Mouse (Mus musculus) embryo, embryonic 11 days (tissue): ENCODE data around the gene Flt1.

Experiments
- DNase-seq: peaks from one replicate; pipeline ENCODE4 v3.0.0-alpha.2; 2015

The Flt1 gene

DNA sequence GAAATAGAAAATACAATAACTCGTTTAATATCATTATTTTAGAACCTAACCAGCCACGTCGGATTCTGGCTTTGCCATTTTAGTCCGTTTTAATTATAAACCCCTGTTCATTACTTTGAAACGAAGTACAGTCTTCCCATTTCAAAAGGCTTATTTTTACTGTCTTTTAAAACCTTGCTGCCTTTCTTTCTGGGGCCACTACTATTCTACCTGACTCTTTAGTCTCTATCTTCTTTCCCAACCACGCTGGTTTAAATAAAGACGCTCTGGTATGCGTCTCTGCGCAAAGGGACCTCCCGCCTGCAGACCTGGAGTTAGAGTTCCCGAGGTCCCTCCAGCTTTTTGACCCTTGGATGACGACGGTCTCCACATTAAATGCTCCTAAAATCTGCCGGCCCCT is 1.4 kb downstream of the Flt1 start:
- peak; percentile 41 for DNase-seq

DNA sequence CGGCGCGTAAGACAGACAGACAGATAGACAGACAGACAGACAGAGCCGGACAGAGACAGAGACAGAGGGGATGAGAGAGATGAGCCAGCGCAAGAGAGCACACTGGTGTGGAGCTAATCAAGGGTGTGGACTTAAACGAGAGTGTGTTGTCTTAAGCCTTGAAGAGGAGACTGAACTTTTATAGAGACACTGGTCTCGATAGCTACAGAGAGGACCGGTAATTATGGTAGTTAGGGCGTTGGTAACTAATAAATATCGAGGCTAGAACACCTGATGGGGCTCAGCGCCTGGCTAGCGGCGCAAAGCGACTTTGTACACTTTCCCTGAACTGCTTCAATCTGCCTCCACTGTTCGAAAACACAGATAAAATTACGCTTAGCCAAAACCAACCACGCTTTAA is 2.0 kb downstream of the Flt1 start:
- DNase-seq, result no peak

DNA sequence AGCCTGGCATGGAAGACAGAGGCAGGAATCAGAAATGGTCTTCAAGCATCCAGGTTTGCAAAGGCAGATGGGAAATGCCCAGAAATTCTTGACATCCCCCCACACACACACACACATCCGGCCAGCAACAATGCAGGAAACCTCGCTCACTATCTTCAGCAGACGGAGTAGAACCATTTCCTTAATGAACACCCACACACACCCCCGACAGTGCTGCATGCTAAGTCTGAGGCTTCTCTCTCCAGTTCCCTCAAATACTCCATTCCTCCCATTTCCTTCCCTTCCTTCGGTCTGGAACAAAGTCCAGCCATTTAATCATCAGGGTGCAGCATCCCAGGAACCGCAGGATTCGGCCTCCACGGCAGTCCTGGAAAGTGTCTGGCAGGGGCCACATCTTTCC is 4.4 kb downstream of the Flt1 start:
- DNase-seq, result peak; percentile 30

DNA sequence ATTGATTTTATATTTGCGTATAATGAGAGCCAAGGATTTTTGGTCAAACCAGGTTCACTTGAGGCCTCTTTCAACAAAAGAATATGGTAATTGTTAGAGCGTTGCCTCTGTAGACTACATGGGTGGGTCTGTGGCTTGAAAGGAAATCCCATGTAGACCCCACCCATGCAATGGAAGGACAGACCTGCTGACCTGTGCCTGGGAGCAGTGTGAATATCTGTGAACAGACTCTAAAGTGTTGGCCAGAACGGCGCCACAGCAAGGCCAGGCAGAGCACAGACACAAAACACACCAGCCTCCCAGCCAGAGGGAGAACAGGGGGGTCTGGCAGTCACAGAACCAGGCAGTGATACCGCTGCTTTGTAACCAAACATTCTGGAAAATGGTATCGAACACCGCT is 7.5 kb downstream of the Flt1 start:
- no peak for DNase-seq

DNA sequence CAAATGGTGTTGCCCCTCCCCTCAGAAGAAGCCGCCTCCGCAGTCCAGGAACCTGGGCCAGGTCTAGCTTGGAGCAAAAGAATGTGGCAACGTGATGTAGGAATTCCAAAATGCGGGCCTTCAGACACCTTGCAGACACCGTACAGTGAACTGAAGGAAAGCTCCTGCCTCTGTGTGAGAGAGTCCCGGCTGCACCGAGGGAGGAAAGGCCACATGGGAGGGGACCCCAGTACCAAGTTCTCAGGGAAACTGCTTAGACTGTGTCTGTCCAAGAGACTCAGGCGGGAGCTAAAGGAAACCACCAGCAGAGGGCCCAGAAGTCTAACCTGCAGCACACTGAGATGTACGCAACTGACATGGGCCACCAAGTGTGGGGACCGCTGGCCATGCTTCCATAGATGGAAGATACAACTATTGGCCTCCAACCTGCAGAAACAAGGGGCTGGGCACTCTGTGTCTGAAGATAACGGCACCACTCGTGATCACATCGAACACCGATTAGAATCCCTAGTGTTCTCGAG is 9.1 kb downstream of the Flt1 start:
- no peak for DNase-seq

DNA sequence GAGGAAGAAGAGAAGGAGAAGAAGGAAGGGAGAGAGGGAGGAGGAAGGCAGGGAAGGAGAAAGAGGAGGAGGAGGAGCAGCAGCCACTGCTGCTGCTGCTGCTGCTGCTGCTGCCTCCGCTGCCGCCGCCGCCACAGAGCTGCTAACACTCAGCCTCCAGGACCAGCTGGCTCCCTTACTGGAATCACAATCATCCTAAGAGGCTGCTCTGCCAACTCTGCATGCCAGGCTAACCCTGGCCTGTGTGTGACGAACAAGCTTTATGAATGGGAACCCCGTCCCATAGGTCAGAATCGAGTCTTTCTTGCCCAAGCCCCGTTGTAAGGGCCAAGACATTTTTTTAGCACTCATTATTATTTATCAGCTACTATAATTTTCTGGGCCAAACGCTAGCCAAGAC is 9.5 kb downstream of the Flt1 start:
- DNase-seq, result no peak

DNA sequence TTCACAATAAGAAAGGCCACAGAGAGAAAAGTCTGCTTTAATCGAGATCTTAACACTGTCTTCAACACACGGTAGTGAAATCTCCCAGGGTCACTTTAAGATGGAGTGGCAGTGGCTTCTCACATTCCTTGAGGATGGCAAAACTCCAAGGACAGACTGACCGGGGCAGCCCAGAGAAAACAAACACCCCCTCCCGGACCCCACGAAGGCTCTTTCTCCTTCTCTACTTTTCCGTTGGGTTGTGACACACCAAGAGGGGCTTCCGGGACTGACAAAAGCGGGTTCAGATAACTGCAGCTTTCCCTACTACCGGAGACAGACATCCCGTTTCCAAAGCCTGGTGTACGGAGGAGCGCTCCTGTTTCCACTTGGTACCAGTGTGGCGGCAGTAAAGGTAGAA is 10.4 kb downstream of the Flt1 start:
- DNase-seq, result no peak

DNA sequence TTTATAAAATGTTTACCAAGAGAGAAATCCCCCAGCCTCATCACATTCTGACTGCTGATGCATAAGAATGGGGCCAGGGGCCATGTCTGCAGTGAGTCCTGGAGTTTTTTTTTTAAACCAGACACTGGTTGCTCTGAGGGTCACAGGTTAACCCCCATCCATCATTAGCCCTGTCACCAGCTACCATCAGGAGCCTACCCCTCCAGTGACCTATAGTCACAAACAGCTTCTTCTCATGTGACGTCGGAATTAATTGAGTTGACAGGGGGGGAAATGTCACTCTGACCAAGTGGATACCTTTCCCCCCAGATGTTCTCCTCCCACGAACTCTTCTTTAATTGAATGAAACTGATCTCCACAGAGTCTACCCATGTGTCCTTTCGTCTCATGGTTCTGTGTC is 17.3 kb downstream of the Flt1 start:
- no peak for DNase-seq

DNA sequence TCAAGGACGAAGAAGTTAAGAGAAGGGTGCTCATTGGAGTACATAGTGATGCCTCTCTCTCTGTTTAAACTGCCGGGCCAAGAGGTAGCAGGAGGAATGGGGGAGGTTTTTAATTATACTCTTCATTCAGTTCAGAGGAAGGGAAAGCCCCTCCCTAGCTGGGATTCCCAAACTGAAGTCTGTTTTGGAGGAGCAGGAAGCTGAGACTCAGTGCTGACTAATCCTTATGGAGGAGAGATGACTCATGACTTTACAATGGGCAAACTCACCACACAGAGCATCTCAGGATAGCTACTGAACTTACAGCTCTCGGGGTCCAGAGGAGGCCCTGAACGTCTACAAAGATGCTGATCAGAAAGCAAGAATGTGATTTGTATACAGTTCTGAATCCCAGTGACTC is 18.3 kb downstream of the Flt1 start:
- DNase-seq, result no peak

DNA sequence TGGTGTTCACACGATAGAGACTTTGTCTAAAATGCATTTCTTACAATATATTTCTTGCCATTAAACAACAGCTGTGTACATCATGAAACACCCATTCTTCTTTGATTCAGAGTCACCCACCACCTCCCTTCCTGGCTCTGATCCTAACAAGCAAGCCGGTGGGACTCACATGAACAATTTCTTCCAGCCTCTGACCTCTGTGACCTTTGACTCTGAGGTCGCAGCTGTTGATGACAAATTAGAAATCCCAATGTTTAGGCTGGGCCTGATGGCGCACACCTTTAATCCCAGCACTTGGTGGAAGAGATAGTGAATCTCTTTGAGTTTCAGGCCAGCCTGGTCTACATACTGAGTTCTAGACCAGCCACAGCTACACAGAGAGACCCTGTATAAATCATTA is 20.9 kb downstream of the Flt1 start:
- DNase-seq, result no peak

DNA sequence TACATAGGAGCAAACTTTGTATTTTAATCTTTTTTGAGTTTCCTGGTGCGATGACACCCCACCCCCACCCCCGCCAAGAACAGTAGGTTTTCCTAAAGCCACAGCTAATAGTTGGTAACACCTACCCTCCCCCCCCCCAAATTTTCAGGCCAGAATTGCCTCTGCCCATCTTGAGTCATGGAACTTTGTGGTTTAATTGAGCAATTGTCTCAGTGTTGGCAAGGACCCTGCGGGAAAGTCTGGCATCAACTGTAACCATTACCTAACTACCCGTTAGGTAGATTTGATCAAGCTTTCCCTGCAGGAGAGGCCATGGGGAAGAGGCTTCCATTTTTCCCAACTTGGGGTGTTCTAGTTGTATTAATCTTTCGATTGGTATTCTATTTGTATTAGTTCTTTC is 23.4 kb downstream of the Flt1 start:
- DNase-seq, result no peak

DNA sequence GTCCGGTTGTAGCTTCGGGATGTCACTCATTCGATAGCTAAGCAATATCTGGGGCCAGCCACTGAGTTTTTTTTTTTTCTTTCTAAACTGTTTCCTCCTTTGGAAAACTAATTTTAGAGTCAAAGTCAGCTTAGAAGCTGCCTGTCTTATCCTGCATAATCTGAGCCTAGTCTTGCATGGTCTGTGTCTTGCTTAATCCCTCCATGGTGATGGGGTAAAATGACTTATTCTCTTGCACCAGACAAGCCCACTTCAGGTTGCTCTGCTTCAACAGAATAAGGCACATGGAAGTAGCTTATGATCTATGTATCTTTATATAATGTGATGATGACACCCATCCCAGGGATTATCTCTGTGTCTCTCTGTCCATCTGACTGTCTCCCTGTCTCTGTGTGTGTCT is 24.8 kb downstream of the Flt1 start:
- DNase-seq, result no peak

DNA sequence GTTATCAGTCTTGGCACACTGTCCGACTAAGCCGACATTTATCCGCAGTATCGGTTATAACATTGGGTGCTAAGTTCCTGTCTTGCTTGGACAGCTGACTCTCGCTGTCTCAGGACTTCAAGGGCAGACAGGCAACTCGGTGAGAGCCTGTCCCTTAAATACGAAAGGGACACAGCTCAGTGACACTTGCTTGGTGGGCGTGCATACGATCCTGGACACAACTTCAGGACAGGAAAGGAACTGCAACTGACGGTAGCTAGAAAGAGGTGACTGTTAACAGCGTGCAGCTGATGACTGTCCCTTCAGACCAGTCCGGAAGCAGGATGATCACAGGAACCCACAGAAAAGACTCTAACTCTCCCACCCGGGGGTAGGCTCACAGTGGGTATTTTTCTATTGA is 27.8 kb downstream of the Flt1 start:
- peak; percentile 37 for DNase-seq

DNA sequence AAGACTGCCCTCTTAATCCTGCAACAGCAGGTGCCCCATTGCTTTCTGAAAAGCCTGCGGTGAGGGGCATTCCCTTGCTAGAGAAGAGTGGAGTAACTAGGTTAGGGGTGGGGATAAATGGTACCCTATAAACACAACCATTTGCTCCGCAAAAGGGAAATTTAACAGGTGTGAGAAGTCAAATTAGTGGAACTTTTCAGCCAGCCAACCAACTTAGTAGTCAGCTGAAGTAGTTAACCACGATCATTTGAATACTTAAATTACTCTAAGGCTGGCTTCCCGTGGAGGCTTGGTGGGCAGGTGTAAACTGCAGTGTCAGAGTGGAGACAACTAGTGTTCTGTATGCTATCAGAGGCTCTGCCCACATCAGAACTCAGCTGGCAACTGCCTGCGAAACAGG is 28.6 kb downstream of the Flt1 start:
- DNase-seq, result no peak

DNA sequence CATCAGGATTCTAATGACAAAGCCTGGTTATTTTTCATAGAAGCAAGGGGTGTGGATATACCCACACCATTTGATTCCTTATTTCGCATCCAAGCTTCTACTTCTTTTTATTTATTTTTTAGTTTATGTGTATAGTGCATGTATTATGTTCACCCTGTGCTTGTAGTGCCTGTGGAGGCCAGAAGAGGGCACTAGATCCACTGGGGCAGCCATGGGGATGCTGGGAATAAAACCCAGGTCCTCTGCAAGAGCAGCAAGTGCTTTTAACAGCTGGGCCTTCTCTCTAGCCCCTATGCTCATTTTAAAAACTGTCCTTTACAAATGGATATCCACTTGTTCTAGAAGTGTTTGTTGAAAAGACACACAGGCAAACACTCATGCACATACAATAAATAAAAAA is 33.2 kb downstream of the Flt1 start:
- no peak for DNase-seq

DNA sequence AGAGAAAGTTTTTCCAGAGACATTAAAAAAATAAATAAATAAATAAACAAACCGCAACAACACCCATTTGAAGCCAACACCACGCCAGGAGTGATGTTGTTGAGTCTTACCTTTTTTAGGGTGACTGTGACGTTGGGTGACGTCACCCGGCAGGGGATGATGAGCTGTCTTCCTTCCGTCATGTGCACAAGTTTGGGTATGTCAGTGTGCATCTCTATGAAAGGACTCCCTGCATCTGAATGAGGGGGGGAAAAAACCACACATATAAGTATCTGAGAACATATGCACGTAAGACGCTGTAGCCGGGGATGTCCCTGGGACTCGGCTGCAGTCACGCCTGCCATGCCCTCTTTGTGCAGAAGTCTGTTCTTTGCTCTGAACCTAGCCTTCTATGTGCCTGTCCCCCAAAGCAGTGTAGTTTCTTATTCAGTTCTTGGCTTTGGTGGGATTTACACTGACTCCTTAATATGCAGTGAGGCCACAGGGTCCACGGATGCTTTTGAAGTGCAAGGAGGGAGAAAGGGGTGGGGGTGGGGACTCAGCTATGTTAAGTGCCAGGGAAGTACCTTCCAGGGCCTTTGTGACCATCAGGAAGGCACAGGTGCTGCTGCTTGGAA is 42.0 kb downstream of the Flt1 start:
- DNase-seq, result no peak

DNA sequence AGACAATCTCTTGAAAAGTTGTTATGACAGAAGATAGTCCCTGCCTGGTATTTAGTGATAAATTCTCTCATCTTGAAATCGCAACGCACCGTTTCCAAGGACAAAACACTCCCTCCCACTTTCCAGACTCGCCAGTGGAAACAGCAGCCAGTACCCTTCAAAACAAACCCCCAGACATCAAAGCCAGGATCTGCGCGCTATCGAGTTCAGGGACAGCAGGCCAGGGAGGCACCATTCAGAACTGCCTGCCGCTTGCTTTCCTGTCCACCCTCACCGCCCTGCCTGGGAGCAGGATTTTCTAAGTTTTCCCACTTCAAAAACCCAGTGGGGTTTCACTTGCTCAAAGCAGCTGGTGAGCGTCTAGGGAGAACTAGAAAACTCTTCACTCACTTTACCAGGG is 44.6 kb downstream of the Flt1 start:
- no peak for DNase-seq

DNA sequence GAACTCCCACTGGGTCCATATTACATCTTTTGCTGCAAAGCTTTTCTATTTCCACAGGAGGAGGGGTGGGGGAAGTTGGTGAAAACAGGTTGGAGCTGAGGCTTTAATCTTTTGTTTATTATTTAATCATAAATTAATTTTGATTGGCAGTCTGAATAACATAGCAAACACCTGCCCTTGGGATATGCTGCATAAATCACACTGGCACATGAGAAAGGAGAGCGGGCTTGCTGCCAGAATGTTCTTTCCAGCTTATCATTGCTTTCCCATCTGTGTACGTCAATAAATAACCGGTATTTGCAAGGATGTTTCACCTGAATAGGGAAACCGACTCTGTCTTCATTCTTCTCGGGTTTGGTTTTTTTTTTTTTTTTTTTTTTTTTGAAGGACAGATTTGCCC is 45.1 kb downstream of the Flt1 start:
- no peak for DNase-seq

DNA sequence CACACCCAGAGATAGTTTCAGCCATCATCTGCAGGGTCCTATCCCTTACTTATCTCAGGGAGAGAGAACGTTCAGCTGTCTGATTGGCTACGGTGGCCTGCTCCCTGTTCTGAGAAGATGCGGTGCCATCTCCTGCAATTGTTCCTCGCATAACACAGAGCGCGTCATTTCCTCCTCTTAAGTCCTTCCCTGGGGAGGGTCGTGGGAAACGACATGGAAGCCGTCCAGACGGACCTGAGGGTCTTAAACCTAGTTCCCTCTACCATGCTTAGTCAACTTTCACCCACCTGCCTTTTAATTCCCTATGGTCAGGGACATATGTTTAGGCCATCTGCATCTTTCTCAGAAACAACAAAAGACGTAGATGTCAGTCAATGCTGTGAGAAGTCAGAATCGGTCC is 46.5 kb downstream of the Flt1 start:
- DNase-seq, result no peak

DNA sequence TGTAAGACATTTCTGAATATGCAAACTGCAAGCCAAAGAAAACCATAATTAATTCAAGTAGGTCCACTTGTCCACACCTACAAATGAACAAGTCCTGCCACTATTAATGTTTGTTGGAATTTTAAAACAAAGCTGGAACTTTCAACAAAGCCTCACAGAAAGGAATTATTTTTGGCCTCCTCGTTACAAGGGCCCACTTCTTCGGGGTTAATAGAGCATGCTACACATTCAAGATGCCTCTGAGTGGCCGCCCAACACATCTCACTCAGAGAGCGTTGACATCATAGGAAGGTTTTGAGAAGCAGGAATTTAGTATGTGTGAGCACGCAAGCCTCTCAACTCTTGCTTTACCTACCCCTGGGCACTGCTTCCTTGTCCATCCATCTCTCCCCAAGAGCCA is 50.0 kb downstream of the Flt1 start:
- DNase-seq, result no peak

DNA sequence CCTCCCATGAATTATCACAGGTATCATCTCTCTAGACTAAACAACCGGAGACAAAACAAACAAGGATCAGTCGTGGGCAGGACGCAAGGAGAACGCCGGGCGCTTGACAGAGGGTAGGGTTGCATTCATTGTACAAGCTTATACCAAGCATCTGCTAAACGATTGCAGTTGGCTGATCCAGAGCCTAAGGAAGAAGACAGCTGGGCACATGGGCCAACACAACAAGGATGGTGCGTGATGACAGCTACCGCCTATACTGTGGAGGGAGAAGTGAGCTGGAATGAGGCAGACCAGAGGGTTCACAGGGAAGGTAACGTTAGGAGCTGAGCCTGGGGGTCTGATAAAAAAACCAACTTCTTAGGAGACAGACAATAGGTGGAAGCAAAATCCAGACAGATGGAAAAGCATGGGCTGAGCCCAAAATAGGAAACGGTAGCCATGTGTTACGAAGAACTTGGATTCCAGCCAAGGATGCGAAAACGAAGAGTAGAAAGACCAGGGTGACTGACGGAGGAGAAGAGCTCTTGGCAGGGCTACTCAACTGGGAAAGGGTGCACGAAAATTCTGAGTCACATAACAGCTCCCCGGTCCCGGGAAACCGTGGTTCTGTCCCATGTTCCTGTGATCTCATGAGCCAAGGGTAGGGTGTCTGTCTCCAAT is 53.9 kb downstream of the Flt1 start:
- no peak for DNase-seq

DNA sequence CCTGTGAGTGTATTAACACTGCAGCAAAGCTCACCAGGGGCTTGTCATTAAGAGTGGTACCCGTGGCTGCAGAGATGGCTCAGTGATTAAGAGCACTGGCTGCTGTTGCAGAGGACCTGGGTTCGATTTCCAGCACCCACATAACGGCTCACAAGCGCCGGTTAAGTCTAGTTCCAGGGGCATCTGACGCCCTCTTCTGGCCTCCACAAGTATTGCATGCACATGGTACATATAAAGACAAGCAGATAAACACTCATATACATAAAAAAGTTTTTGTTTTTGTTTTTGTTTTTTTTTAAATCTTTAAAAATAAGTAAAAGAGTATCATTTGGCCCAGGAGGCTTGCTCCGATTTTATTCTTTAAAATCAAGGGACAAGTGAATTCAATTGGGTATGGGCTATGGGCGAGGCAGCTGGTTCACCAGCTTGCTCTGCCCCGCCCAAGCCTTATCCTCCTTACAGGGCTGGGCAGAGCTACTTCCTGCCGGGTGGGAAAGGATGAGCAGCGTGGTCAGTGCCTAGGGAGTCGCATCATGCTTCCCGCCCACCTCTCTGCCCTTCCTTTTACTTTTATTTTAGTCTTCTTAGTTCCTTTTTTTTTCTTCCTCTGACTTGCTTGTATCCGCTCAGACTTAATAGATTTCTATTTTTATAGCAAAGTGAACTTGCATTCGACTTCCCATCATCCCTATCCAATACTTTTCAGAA is 57.0 kb downstream of the Flt1 start:
- DNase-seq, result no peak

DNA sequence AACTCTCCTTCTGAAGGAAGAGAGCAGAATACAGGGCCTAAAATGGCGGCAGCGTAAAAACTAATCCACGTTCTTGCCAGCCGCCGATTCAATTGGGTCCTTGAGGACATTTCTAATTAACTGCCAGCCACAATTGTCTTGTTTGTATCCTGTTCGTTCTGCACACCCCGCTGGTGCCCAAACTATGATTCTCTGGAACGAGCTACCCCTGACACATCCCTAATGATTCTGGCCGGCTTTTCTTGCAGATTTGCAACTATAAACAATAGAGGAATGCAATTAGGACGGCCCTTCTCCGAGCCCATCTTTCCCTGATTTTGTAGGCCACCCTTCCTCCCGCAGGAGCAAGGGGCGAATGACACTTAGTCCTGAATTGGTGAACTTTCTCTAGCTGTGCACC is 59.9 kb downstream of the Flt1 start:
- DNase-seq, result no peak

DNA sequence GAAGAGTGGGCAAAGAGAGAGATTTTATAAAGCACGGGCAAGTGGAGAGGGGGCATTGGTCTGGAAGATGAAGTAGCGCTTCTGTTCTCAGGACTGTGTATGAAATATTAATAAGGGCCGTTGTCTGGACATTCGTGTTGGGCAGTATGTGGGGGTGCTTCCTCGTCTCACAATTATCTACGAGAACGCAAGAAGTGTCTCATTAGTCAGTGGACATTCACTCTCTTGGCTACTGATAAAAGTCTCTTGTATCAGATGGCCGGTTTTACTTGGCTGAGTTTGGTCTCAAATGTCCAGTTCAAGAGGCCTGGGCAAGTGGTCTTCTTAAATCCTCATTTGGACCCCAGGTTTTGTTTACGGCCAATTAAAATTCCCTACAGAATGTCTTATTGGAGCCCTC is 60.4 kb downstream of the Flt1 start:
- DNase-seq, result no peak

DNA sequence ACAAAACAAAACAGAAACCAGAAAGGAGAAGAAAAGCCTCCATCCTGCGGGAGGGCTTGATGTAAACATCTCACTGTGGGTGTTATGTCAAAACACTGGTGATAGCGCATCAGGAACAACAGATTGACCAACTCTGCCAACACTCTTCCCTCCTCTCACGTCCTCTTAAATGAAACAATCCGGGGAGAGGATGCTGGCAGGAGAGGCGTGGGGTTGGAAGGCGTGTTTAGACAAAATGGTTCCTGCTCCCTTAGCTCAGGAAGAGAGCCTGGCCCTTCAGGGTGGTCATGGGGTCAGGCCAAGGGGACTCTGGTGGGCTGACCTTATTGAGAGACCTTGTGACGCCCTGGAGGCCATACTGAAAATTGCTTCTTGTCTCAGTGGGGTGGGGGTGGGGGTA is 65.9 kb downstream of the Flt1 start:
- DNase-seq, result no peak
